Mouse (Mus musculus) stomach, postnatal 0 days (tissue): ENCODE results near the gene C1ql3. TPM values are rescaled to one million over a fixed set of nuclear protein-coding genes. Genes with fewer than 3 reads are reported as not detected.

Experiments
- ATAC-seq: fragments of 200-750 bp; cut with Nextera tagmentation; 2 replicates; pipeline ENCODE4 v1.8.0; 2017; ENCODE audit not compliant: low FRiP score, low TSS enrichment
- DNase-seq: peaks from one replicate; pipeline ENCODE4 v3.0.0-alpha.2; 2016; ENCODE audit warnings: low spot score
- H3K27ac ChIP-seq: fragments of 300-500 bp; sonication (generic); replicated peaks from 2 replicates; pipeline ENCODE4 v1.5.1; 2014; ENCODE audit warnings: mild to moderate bottlenecking, control low read depth
- H3K27me3 ChIP-seq: fragments of 300-500 bp; sonication (generic); 2 replicates; pipeline ENCODE4 v1.6.1; 2014; ENCODE audit warnings: low read length; ENCODE audit not compliant: control insufficient read depth, insufficient read depth
- H3K36me3 ChIP-seq: fragments of 300-500 bp; sonication (generic); 2 replicates; pipeline ENCODE4 v1.6.1; 2014; ENCODE audit warnings: low read length, mixed read lengths; ENCODE audit not compliant: control insufficient read depth, insufficient read depth
- H3K4me1 ChIP-seq: fragments of 300-500 bp; sonication (generic); replicated peaks from 2 replicates; pipeline ENCODE4 v1.6.1; 2014; ENCODE audit warnings: antibody characterized with exemption; ENCODE audit not compliant: control insufficient read depth, insufficient read depth
- H3K4me2 ChIP-seq: fragments of 300-500 bp; sonication (generic); replicated peaks from 2 replicates; pipeline ENCODE4 v1.6.1; 2014; ENCODE audit warnings: low read depth, mild to moderate bottlenecking, control low read depth, moderate library complexity
- H3K4me3 ChIP-seq: fragments of 300-500 bp; sonication (generic); 2 replicates; pipeline ENCODE4 v1.5.1; 2014; ENCODE audit warnings: low read depth, low read length, control low read depth
- H3K9ac ChIP-seq: fragments of 300-500 bp; sonication (generic); 2 replicates; pipeline ENCODE4 v1.6.1; 2014; ENCODE audit warnings: mild to moderate bottlenecking, low read length, control low read depth, mixed read lengths
- H3K9me3 ChIP-seq: fragments of 300-500 bp; sonication (generic); 2 replicates; pipeline ENCODE4 v1.6.1; 2016; ENCODE audit warnings: low read length; ENCODE audit not compliant: control insufficient read depth
- CTCF ChIP-seq: IDR thresholded peaks from 2 replicates; pipeline ENCODE4 v1.5.1; 2016; ENCODE audit warnings: antibody characterized with exemption, low read depth, mild to moderate bottlenecking, moderate library complexity
- EP300 ChIP-seq: optimal IDR thresholded peaks from 2 replicates; pipeline ENCODE3; 2016; ENCODE audit warnings: antibody characterized with exemption
- WGBS: fragments of 180-500 bp; shearing (Covaris S2); extraction: QIAGEN DNeasy Blood & Tissue Kit; methylation state at CpG from one replicate; pipeline ENCODE4 v1.1.7; 2014; 5-methylcytosine and 5-hydroxymethylcytosine counted together
- polyA plus RNA-seq: library from polyadenylated mRNA; unstranded; fragments of >200 nt; fragmentation: Nextera tagmentation; extraction: Ambion mirVana; gene quantifications from 2 replicates; pipeline ENCODE4 v1.2.1, GENCODE M21; 2015

Gene C1ql3
- polyA plus RNA-seq = 0.19 and 0.24 TPM in 2 replicates

DNA sequence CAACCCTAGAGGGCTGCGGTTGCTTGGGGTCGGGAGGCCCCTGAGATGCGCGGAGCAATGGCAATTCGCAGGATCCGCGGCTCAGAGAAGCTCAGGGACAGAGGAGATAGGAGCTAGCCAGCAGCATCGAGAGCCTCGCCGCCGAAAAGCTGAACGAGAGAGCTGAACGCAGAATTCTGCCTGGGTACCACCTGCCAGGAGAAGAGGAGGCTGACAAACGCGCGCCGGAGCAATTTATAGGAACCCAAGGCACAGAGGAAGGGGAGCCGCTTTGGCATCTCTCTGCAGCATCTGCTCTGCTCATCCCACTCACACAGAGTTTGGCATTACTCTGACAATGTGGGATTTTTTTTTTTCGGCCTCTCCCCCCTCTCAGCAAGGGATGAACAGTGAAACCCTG lies at the start of gene C1ql3:
Gene C1ql3 (minus strand): TSS at position 335 of the 400 bp plus-strand sequence.
- Histone ChIP-seq H3K4me2 (peak within 1 kb of the TSS; percentile 98), H3K4me3 (peak within 1 kb of the TSS; percentile 58), H3K9me3 (no peaks in the 10 kb centered on the region), H3K27ac (no peak within 1 kb of the TSS), H3K4me1 (peaks cover 8% of the 10 kb centered on the region; the same call in 1 of the 2 replicates), H3K36me3 (no peaks in the 10 kb centered on the region), H3K27me3 (peaks cover 4% of the 10 kb centered on the region; the same call in 1 of the 2 replicates), H3K9ac (peak within 1 kb of the TSS; percentile 43)
- WGBS = 2% methylated on average over 19 of the region's 19 CpGs
- DNase-seq (no peak), ATAC-seq (no peak)
- no peak for TF ChIP-seq CTCF
- TF ChIP-seq EP300 = no peak

GRCm38 (mm10) chr2:13060426-13061170 lies 49.0 kb upstream of the C1ql3 start:
- DNase-seq = no peak
- H3K4me2 ChIP-seq = no peak overlapping the region
- H3K27me3 ChIP-seq = no peaks in the 10 kb centered on the region
- 90% methylated on average over 5 of the region's 5 CpGs for WGBS
- no peak for ATAC-seq
- H3K9me3 ChIP-seq = no peaks in the 10 kb centered on the region
- no peak overlapping the region for H3K27ac ChIP-seq
- TF ChIP-seq EP300 = no peak
- no peak for TF ChIP-seq CTCF
- H3K36me3 ChIP-seq = no peaks in the 10 kb centered on the region
- H3K9ac ChIP-seq = no peak overlapping the region
- H3K4me3 ChIP-seq = no peak overlapping the region
- H3K4me1 ChIP-seq = no peaks in the 10 kb centered on the region

DNA sequence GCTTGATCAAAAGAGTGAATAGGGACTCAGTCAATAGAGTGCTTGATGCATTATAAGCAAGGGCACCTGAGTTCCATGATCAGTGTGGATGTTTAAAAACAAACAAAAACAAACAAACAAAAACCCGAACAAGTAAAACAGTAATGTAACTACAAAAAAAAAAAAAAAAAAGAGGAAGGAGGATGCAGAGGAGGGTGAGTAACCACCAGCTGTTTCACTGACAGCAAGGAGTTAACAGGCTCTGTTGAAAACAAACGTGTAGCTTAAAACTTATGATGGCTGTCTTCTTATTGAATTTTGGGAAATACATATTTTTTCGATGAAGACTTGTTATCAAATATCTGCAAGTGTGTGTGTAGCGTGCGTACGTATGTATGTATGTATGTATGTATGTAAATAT lies 37.0 kb upstream of the C1ql3 start:
- TF ChIP-seq CTCF (no peak), EP300 (no peak)
- H3K9ac ChIP-seq = no peak overlapping the region
- no peak overlapping the region for H3K4me2 ChIP-seq
- no peaks in the 10 kb centered on the region for H3K4me1 ChIP-seq
- no peaks in the 10 kb centered on the region for H3K27me3 ChIP-seq
- no peak overlapping the region for H3K4me3 ChIP-seq
- no peak overlapping the region for H3K27ac ChIP-seq
- DNase-seq = no peak
- no peaks in the 10 kb centered on the region for H3K9me3 ChIP-seq
- WGBS = 77% methylated on average over 6 of the region's 6 CpGs
- H3K36me3 ChIP-seq = no peaks in the 10 kb centered on the region
- no peak for ATAC-seq

GRCm38 (mm10) chr2:13044555-13044954 lies 32.9 kb upstream of the C1ql3 start:
- H3K9me3 ChIP-seq = no peaks in the 10 kb centered on the region
- no peak overlapping the region for H3K4me3 ChIP-seq
- no peaks in the 10 kb centered on the region for H3K36me3 ChIP-seq
- no peaks in the 10 kb centered on the region for H3K4me1 ChIP-seq
- no peak for TF ChIP-seq CTCF
- no peak for TF ChIP-seq EP300
- H3K27me3 ChIP-seq = no peaks in the 10 kb centered on the region
- ATAC-seq (no peak), DNase-seq (no peak)
- no peak overlapping the region for H3K9ac ChIP-seq
- no peak overlapping the region for H3K4me2 ChIP-seq
- no peak overlapping the region for H3K27ac ChIP-seq
- 79% methylated on average over 4 of the region's 4 CpGs for WGBS

- ATAC-seq (no peak), DNase-seq (no peak)
- H3K4me1 ChIP-seq = no peaks in the 10 kb centered on the region
- no peak for TF ChIP-seq CTCF
- TF ChIP-seq EP300 = no peak
- H3K27ac ChIP-seq = no peak overlapping the region
- H3K27me3 ChIP-seq = no peaks in the 10 kb centered on the region
- H3K9me3 ChIP-seq = no peaks in the 10 kb centered on the region
- no peak overlapping the region for H3K4me2 ChIP-seq
- no peak overlapping the region for H3K9ac ChIP-seq
- no peaks in the 10 kb centered on the region for H3K36me3 ChIP-seq
- 89% methylated on average over 4 of the region's 4 CpGs for WGBS
- H3K4me3 ChIP-seq = no peak overlapping the region
These were observed 28.2 kb upstream of the C1ql3 start for GRCm38 (mm10) chr2:13039785-13040184.

DNA sequence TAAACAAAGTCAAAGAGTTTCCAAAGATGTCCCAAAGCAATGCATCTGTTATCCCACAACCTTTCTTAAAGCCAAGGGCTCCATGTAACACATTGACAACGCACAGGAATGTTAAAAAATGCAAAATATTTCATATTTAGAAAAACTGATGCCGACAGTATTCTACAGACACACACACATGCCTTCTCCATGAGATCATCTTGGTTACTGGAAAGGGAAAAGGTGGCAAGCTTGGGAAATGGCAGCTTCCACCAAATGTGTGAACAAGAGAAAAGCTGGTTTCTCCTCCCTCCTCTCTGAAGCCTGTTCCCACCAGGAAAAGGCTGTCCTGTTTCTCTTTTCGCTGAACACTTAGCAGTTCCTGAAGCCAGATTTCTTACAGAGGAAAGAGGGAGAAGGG lies 27.2 kb upstream of the C1ql3 start:
- H3K27ac ChIP-seq = no peak overlapping the region
- no peak overlapping the region for H3K4me2 ChIP-seq
- DNase-seq = no peak
- TF ChIP-seq CTCF (no peak), EP300 (no peak)
- no peaks in the 10 kb centered on the region for H3K9me3 ChIP-seq
- H3K9ac ChIP-seq = no peak overlapping the region
- H3K4me3 ChIP-seq = no peak overlapping the region
- WGBS = 39% methylated on average over 3 of the region's 3 CpGs
- no peaks in the 10 kb centered on the region for H3K36me3 ChIP-seq
- ATAC-seq = no peak
- H3K4me1 ChIP-seq = no peaks in the 10 kb centered on the region
- H3K27me3 ChIP-seq = no peaks in the 10 kb centered on the region
